Mouse (Mus musculus) CD8-positive naive resting alpha-beta T cell, adult 2 months (primary cell): ENCODE data around the gene Olfr633.
"Not testable (repeated sequence)": the region's sequence is repeated elsewhere in the genome, so short reads cannot be mapped to it uniquely, and the experiment has no call there.

Source experiments
- DNase-seq, 2 experiments: peaks; one replicate each; pipeline ENCODE4 v3.0.0; 2022; ENCODE audit warnings: low read depth in 2 of 2, low spot score in 2 of 2

Olfr633 gene

DNA sequence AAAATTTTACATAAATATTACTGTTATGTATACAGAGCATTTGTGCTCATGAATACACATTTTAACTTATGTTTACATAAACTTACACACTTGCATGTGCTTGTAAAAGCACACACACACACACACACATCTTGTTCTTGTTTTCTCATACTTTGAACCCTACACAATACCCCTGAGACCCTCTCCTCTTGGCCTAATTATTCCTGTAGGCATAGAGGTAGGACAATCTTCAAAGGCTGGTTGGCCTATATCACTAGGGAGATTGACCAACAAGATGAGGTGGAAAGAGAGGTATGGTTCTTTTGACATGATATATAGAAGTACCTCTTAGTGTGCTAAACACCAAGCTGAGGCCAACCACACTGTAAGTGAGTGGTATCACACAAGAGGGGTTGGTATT is at the start of gene Olfr633:
TSS of gene Olfr633 (plus strand) at position 301 of the 400 bp plus-strand sequence.
- no peak for DNase-seq

DNA sequence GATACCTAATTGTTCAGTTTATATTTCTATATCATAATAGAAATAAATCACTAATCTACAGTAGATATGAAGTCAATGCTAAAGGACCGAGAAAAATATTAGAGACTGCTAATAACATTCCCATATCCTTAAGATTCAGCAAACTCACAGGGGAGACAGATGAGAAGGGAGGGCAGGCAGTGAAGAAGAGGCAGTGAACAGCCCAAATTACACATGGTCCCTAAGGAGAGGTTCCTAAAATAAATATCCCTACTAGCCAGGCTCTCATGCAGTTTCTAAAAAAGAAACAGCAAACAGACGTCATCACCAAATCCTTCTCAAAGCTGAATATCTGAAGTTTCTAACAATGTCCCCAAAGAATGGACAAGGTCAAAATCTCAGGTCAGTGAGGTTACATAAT is 41.0 kb upstream of the Olfr633 start, which contains the start of gene Olfr65:
TSS of gene Olfr65 (plus strand) at position 301 of the 400 bp plus-strand sequence.
- DNase-seq, result no peak

DNA sequence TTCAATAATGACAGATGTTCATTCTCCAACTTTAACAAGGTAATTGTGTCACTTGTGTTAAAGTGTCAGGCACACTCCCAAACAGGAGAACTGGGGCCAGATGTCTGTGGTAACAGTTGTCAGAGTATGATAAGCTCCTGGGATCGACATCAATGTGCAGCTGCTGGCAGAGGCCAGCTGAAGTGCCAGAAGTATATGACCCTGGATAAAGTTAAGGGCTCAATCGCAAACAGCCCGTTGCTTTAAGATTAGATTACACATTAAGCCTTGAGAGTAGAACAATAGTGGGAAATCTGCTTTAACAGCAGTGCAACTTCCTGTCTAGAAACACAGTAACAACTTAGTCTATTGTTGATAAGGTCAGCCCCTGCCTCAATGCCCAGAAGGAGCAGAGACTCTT is 34.2 kb upstream of the Olfr633 start:
- no peak for DNase-seq

DNA sequence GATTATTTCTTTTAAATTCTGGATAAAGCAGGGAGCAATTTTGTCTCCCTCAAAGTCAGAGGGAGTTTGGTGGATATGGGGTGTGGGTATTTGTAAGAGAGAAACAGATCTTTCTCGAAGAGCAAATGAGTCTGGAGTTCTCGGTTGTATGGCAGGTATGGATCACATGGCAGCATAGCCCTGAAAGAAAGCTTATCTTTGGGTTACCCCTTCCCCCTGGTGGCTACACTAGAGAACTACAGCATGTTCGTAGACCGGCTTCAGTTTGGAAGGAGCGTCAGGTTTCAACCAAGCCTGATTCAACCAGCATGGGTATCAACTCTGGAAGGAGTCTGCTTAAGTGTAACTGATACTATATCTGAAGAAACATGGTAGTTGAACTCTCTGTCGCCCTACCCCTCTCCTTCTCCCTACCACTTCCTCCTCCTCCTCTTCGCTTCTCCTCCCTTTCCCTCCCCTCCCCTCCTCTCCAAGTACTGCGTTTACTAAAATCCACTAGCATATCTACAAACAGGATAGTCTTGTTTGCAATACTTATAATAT is 31.2 kb upstream of the Olfr633 start:
- DNase-seq, result no peak

DNA sequence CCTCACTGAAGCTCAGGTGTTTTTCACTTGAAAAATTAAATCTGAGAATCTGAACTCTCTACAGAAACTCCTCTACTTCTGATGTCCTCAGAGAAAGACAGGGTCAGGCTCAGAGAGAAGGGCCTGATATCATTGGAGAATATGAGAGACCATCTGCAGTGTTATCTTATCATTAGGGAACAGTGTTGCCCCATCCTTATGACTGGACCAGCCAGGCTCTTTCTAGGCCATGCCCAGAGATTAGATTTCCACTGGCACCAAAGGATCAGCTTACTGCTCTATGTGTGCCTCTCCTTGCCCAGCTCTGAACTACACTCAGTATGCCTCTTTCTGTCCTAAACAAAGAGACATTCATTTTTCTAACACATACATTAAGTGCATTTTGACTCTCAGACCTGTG is 28.9 kb upstream of the Olfr633 start:
- DNase-seq, result no peak

DNA sequence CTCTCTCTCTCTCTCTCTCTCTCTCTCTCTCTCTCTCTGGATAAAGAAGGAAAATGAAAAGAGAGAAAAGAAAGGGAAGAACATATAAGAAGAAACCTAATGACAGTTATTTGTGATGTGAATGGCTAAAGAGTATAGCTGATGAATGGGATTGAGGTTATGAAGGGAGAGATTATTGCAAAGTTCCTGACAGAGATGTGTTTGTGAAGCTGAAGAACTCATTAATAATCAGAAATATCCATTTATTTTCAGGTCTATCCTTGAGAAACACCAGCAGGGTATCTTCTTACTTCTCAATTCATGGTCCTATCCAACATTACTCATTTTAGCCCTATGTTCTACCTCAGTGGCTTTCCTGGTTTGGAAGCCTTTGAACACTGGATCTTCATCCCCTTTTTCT is 15.7 kb upstream of the Olfr633 start, which contains the start of gene Olfr631:
TSS of gene Olfr631 (plus strand) at position 301 of the 400 bp plus-strand sequence.
- no peak for DNase-seq

DNA sequence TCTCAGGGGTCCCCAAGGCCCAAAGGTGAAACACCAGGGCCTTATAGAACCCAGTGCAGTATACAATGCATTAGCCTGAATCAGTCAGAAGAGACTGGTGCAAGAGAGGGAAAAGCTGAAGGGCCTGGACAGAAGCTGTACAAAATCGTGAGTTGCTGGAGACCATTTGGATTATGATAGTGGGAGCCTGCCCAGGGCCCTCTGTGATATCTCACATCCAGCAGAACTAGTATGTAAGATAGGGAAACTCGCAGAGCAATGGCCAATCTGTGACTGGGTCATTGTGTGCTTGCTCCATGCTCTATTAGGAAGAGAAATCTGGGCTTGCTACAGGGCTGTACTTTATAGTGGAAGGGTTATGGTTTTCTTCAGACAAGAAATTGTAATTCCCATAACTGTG is 10.0 kb upstream of the Olfr633 start, which contains the start of gene Olfr632:
TSS of gene Olfr632 (plus strand) at position 84 of the 400 bp plus-strand sequence.
- no peak for DNase-seq

DNA sequence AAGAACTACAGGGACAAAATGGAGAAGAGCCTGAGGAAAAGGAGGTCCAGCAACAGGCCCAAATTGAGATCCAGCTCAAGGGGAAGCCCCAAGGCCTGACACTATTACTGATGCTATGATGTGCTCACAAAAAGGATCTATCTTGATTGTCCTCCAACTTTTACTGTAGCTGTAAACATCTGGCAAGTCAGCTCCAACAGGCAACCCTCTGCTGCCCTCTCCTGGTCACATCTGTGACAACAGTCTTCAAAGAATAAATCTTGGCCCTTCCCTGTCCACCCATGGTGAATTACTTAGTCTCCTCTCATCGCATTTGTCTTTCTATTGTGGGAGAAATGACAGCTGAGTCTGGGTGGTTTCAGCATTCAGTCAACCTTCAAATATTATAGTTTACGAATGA is 1.5 kb upstream of the Olfr633 start:
- DNase-seq, result peak in 1 of 2 experiments; percentile 14

DNA sequence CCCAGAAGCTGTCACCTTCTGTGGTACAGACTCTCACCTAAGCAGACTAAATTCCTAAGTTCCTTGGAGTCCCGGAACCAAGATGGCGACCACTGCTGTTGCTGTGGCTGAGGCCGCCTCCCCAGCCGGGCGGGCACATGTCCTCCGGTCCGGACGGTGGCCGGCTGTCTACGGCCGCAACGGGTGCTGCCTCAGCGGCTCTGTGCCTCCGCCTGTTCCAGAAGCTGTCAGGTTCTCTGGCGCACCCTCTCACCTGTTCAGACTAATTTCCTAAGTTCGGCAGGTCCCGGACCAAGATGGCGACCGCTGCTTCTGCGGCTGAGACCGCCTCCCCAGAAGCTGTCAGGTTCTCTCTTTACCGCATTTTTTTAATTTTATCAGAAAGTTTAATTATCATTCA is 22.6 kb downstream of the Olfr633 start:
- not testable (repeated sequence) for DNase-seq

DNA sequence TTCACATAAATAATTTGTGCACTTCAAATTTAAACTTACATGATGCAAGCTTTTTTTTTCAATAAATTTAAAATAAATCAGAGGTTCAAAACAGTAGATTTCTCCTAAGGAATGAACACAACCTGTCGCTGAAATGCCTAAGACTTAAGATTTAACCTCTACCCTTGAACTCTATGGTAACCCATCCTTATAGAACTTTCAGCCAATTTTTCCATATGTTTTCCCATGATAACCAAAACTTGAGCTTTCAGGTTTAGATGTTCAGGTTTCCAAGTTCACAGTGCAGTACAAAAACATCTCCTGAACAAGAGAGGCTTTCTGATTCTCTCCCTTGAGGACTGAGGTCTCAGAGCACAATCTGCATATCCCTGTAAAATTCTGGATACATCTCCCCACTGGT is 26.6 kb downstream of the Olfr633 start, which contains the start of gene Olfr635:
TSS of gene Olfr635 (plus strand) at position 301 of the 400 bp plus-strand sequence.
- DNase-seq, result no peak

DNA sequence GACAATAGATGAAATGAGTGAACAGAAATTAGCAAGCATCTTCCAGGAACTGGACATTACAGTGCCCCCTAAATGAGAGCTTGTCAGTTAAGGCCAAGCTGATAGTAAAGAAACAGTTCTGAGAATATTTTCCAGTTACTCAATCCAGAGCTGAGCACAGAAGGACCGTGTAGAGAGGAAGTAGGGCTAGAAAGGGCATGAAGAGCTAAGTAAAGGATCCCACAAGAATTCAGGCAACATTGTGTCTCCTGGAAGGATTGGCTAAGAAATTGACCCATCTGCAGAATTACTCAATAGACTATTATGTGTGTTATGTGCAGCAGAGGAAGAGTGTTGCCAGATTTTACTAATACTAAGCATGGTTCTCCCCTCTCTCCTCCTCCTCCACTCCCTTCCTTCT is 27.5 kb downstream of the Olfr633 start:
- DNase-seq, result no peak

DNA sequence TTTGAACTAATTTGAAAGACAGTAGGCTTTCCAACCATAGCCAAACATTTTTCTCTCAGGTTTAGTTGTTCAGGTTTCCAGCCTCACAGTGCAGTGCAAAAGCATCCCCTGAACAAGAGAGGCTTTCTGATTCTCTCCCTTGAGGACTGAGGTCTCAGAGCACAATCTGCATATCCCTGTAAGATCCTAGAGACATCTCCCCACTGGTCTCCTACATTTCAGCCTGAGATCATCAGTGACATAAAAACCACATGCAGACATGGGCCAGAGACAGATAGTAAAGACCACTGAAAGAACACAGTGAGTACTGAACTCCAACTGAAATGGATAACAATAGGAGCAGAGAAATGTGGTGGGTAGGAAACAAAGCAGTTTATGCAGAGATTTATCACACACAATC is 54.2 kb downstream of the Olfr633 start, which contains the start of gene Olfr638:
TSS of gene Olfr638 (plus strand) at position 301 of the 400 bp plus-strand sequence.
- DNase-seq, result no peak
